Mouse (Mus musculus) brain, adult 2 months (tissue): ENCODE results near the gene Cib1.

Source experiments
- DNase-seq: peaks from one replicate; pipeline ENCODE4 v3.0.0; 2011; ENCODE audit warnings: low read depth, low spot score

Cib1 gene

DNA sequence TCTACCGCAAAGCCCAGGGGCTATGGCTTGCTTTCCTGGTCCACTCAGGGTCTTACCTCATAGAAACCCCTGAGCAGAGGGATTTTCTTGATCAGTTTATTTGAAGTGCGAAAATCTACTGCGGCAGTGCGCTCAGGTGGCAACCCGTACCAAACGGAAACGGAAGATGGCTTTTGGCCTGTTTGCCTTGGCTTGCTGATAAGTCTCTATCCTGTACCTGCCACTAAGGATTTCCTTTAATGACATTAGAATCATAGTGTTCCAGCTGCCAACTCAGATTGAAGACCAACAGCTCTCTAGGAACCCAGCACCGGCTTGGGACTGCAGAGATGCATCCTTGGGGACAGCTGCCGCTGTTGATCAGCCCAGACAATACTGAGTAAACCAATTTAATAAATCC lies 1.2 kb upstream of the Cib1 start:
- DNase-seq, result no peak

DNA sequence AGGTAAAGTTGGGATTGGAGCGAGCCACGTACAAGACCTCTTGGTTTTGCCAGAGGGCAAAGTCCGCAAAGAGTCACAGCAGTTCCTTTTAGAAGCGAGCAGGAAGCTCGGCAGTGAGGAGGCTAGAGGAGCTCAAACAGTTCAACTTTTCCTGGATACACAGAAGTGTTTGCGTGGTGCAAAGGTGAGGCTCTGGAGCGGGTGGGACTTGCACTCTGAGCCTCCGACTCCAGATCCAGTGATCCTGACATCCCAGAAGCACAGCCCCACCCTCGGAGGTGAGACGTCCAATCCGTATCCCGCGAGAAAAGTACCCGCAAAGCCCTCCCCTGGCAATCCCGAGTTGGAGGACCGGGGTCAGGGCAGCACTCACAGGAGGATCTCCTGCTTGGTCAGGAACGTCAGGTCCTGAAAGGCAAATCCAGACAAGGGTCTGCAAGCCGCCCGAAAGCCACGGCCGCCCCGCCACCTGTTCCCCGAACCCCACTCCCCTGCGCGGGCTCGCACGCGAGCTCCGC lies 583 bp downstream of the Cib1 start:
- peak; percentile 36 for DNase-seq

DNA sequence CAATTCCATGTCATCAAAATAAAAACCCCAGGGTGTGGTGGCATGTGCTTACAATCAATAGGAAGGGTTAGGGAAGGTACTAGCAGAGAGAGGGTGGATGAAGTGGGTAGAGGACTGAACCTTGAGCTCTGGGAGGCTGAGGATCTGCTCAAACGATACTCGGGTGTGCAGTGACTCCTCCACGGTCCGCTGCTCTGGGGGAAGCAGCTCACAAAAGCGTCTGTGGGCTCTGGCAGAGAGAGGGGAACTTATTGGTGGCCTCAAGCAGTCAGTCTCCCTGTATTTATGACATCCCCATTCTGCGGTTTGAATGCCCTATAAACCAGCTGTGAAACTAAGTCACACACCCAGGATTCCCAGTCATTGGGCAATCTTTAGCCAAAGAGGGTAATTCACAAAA lies 2.4 kb downstream of the Cib1 start:
- DNase-seq, result no peak

DNA sequence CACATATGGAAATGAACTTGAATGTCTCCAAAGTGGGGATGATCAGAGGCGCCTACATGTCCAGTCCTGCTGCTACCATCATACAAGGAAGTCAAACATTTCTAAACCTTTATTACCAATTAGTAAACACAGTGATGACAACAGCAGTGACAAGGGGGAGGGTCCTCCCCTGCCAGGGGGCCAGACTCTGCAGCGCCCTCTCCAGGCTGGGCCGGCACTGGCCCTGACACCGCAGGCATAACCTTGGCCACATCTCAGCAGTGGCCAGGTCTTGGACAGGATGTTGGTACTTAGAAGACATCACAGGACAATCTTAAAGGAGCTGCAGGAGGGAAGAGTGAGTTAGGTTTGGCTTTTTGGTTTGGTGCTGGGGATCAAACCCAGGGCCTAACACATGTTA lies 5.5 kb downstream of the Cib1 start:
- no peak for DNase-seq

DNA sequence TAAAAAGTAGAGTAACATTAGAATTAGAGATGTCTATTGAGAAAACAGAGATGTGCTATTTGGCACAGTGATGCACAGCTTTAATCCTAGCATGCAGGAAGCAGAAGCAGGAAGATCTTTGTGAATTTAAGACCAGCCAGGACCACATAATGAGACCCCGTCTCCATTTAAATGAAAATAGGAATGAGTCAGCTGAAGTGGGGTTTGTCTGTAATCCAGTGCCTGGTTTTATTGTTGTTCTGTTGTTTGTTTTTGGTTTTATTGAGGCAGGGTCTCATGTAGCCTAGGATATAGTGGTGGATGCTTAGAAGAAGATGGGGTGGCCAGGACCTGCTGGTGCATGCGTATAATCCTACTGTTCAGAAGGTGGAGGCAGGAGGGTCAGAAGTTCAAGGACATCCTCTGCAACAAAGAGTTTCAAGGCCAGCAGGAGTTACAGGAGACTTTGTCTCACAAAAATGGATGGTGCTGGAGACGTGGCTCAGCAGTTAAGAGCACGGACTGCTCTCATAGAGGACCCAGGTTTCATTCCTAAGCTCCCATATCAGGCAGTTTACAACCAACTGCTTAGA lies 11.3 kb downstream of the Cib1 start:
- no peak for DNase-seq

DNA sequence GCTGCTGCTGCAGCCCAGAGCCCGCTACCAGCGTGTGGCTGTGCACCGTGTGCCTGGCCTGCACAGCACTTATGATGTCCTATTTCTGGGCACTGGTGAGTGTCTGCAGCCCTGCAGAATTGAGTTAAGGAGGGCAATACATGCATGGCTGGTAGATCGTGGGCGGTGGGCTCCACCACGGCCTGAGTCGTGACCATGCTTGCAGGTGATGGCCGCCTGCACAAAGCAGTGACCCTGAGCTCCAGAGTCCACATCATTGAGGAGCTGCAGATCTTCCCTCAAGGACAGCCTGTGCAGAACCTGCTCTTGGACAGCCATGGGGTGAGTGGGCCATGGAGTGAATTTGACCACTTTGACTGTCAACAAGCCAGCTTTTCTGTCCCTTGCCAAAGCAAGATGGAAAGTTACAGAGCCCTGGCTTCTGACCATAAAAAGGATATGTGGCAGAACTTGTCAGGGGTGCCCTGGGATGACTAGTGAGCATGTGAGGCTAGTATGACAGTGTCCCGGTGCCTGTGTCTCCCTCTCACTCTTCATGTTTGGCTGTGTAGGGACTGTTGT lies 12.3 kb downstream of the Cib1 start:
- DNase-seq, result no peak

DNA sequence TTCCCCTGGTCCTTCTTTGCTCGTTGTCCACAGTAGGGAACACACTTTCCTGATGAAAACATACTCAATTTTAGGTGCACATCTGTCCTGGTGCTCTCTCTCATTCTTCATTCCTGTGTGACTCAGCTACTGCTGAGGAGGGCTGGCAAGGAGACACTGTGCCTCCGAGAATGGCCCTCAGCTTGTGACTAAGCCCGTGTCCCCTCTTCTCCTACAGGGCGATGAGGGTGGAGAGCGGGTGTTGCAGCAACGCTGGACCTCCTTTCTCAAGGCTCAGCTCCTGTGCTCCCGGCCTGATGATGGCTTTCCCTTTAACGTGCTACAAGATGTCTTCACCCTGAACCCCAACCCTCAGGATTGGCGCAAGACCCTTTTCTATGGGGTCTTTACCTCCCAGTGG lies 13.9 kb downstream of the Cib1 start:
- DNase-seq, result no peak

DNA sequence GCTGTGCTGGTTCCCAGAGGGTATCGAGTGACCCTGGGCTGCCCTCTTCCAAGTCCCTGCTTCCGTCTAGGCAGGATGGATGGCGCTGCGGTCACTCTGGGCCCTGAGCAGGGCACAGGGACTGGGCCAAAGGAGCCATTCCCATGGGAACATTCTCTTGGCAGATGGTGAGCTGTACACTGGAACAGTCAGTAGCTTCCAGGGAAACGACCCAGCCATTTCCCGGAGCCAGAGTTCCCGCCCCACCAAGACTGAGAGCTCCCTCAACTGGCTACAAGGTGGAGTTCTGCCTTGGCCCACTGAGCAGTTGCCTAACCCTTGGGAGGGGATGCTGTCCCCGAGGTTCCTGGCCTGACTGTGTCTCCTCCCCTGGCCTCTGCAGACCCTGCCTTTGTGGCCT lies 16.0 kb downstream of the Cib1 start:
- peak; percentile 30 for DNase-seq

DNA sequence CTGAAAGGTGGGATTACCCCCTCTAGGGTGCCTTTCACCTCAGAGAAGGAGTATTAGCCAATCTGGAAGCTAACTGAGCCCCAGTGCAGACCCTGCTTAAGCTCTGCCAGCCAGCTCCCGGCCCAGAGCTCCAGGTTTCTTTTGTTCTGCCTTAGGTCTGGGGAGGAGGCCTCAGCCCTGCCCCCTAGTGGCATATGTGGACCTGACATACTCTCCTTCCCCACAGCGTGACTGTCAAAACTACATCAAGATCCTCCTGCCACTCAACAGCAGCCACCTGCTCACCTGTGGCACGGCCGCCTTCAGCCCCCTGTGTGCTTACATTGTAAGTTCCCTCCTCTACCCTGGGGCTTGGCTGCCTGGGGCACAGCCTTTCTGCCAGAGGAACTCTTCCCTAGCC lies 17.2 kb downstream of the Cib1 start:
- DNase-seq, result peak; percentile 81

DNA sequence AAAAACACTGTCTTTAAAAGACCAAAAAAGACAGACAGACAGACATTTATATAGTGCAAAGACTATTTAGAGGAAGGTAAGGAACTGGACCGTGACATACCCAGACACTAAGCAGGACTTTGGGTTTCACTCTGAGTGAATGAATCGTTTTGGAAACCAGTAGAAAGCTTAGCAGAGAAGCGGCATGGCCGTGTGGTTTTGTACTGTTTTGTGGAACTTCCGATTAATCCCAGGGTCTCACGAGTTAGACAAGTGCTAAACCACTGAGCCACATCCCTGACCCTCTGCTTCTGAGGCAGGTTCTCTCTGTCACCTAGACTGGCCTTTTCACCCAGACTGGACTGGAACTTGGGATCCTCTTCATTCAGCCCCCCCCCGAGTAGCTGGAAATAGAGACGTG lies 18.2 kb downstream of the Cib1 start:
- DNase-seq, result no peak

DNA sequence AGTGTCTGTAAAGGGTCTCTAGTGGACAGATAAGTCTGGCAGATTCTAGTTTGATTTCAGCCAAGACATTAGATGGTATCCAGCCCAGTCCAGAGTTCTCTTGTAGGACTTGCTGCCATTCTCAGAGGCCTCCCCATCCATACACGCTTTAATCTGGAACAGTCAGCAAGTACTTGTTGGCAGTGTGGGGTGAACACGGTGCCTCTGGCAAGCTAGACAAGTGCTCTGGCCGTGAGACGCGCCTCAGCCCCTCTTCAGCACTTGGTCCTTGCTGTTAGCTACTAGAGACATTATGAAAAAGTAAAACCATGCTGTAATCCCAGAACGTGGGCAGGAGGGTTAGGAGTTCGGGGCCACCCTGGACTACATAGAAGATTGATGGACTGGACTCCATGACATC lies 19.0 kb downstream of the Cib1 start:
- DNase-seq, result no peak

DNA sequence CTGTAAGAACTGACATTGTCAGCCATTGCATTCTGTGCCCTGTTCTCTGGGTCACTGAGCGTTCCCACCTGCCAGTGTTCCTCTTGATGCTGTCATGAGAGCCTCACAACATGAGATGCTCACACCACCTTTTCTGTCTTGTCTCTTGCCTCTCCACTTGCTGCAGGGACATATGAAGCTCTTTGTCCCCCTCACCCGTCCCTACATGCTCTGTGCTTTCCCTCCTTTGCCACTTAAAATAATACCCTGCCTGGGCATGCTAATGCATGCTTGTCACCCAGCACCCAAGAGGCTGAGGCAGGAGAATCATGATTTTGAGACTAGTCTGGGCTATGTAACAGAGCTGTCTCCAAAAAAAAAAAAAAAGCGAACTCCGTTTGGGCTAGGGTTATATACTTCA lies 21.6 kb downstream of the Cib1 start:
- no peak for DNase-seq

DNA sequence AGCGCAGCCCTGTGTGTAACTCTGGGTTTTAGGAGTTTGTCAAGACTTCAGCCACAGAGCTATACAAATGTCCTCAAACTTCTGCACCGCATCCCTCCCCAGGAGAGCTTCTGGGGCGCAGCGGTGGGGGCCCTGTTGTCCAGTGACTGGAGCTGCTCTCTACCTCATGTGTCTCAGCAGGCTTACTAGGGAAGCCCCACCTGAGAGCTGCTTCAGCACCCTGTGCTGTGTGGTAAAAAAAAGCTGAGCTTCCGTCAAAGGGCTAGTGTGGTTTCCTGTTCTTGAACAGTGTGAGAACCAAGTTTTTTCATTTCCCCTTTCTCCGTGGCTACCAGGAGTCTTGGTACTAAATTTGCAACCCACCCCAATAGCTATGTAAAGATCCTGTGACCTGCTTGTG lies 22.9 kb downstream of the Cib1 start:
- DNase-seq, result peak; percentile 43

DNA sequence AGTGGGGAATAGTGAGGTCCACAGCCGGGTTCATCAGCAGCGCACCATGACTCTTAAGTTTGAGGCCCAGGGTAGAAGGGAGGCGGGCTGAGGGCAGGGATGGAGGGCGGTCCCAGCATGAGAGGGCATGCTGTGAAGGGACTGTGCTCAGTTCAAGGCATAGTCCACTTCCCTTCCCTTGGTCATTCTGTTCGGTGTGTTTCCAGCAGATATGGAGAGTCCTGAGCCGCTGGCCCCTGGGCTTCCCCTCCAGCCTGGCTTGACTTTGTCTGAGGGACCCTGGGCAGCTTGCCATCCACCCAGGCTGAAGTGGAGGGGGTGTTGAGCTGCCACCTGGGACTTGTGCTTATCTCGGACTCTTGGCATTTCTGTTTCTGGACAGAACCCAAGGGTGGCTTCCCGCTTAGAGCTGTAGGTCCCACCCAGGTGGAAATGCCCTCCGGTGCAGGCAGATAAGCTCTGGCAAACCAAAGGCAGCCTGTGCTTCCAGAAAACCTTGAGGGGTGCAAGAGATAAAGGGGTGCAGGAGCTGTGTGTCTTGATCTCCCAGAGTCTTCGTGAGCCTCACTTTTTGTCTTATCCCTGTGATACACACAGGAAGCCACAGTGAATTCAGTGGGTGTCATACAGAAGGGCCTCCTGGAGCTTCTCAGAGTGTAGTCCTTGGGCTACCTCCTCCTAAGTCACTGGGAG lies 23.7 kb downstream of the Cib1 start:
- no peak for DNase-seq

DNA sequence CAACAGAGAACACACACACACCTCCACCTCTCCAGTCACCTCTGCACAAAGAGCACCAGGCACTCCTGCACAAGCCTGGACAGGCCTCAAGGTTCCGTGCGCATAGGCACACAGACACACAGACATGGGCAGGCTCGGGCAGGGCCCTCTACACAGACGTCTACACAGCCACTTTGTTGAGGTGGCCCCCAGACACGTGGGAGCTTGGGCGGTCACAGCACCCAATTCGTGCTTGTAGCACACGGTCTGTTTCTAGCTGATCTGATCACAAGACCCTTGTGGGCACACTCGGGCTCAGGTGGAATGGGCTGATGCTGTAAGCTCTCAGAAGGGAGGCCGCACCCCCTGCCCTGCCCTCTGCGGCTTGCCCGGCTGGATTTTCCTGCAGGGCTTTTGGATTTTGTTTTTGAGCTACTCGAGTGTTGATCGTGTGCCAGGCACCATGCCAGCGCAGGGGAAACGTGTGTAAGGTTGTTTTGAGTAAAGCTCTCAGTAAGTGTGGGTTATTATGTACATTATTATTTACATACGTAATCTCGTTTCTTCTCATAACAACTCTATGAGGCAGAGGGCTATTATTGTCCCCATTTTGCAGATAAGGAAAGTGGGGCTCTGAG lies 24.5 kb downstream of the Cib1 start:
- no peak for DNase-seq

DNA sequence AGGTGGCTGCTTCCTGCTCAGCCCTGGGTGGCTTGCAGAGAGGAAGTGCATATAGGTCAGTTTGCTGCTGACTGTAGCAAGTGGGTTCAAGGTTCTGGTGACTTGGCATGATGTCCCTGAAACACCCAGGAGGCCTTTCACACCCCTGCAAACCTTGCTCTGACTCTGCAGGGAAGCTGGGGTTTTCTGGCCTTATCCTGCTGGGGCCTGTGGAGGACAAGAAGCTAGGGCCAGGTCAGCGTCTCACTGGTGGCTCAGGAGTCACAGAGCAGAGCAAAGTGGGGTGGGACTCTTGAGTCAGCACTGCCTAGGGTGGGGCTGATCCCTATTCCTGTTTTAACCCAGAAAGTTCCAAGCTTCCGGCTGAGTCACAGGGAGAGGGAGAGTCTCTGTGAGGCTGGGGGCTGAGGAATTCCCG lies 25.3 kb downstream of the Cib1 start:
- DNase-seq, result no peak

DNA sequence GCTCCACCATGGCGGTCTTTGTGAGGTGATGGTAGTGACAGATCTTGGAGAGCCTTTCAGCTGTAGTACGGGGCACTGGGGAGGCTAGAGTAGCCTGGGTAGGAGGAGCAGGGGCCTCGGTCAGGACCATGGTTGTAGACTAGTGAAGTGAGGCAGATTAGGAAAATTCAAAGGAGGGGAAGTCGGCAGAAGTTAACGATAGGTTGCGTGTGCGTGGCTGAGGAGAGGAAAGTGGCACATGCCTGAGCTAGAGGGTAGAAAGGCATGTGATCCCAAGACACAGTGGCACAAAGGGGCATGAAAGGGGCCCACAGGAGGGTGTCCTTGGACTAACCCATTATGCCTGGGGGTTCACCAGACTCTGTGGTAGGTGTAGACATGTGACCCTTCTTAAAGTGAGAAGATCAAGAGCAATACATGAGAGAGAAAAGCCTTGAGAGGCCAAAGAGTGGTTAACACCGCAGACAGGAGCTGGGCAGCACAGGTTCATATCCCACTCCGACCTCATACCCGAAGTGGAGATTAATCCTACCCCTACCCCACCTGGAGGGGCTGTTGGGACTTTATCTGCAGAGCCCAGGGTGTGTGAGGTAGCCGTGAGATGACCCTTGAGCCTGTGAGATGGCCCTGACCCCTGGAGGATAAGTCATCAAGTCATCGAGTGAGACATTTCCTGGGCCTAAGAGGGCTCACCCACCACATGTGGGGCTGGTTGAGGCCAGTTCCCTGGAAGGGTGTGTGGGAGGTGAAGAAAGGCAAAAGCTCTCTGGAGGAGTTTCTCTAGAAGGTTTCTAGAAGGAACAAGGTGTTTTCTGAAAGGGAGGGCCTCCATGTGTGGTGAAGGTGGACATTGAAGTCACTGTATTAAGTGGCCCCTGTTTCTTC lies 26.7 kb downstream of the Cib1 start:
- DNase-seq, result no peak

DNA sequence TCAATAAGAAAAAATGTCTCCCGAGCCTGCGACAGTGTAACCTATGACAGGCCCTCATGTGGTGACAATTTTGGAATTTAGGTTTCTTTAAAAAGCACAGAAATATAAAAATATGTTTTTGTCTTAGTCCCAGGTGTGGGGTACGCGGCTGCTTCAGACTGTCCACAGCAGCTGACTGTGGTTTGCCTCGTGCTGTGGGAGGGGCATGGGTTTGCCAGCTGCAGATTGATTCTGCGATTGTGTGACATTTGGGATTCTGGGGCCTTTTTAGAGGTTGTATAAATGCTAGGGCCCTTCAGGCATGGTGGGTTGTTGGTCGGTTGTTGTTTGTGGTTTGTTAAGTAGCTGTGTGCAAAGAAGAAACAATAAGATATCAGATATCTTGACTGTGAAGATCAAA lies 27.7 kb downstream of the Cib1 start:
- no peak for DNase-seq

DNA sequence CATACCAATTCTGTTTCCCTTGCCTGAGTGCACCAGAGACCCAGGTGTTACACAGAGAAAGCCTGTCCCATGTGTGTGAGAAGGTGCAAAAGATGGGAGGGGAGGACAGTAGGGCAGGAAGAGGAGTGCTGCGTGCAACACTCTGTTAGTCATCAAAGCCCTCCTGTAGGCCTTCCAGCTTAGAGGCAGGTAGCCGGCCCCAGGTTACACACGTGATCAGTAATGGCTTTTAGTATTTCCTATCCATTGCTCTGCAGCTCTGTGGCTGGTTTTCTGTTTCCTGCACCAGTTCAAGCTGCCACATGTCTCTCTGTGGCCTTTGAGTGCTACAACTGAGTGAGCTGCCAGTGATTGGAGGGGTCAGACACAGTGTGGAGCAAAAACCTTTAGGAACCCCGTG lies 28.3 kb downstream of the Cib1 start:
- no peak for DNase-seq

DNA sequence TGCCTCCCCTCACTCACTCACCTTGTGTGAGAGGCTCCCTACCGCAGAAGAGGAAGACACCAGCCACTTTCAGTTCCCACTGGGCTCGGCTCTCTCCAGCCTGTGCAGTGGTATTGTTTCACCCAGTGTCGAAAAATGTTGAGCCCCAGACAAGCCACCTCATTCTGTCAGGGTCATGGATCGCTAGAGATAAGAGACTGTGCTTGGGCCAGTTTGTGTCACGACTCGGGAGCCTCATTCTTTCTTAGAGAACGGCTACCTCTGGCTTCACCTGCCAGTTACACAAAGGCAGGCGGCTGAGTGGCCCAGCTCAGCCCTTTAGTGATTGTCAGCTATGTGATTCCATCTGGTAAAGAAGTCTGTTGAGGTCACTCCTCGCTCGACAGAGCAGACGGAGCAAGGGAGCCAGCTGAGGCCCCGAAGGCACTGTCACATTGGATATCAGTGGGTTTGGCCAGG lies 28.9 kb downstream of the Cib1 start:
- no peak for DNase-seq

DNA sequence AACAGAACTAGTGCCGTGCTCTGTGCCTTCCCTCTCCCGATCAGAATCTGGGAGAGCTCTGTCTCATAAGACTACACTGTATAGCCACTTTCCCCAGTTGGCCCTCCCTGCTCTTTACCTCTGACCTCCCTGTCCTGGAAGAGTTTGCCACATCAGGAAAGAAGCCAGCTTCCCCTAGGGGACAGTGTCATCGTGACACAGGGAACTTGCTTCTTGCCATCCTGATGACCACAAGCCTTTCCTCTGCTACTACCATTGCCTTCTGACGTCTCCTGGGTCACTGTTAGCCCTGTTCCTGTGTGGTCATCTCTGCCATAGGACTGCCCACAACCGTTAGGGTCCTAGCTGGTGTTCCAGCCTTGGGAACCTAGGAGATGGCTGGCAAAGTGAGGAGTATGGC lies 29.7 kb downstream of the Cib1 start:
- no peak for DNase-seq
